Mouse (Mus musculus) left cerebral cortex, adult 18-20 months (tissue): ENCODE data around the gene Gm42372. TPM values are rescaled to one million over a fixed set of nuclear protein-coding genes. Genes with fewer than 3 reads are reported as not detected.
A peak's percentile ranks its signal among the peaks of the same experiment; 100 is the strongest.
"Not testable (repeated sequence)": the region's sequence is repeated elsewhere in the genome, so short reads cannot be mapped to it uniquely, and the experiment has no call there.

Experiments used
- DNase-seq, 2 experiments: peaks; one replicate each; pipeline ENCODE4 v3.0.0; 2021 to 2022; ENCODE audit warnings: low spot score in 2 of 2, mixed read lengths in 1 of 2
- long read RNA-seq, 2 experiments: library from polyadenylated mRNA; stranded (forward); transcript quantifications; one replicate each; pipeline ENCODE4 v2.0.0; 2021
- total RNA-seq, 2 experiments: library from RNA; stranded (reverse); gene quantifications; 2 replicates each; pipeline ENCODE4 v1.2.3; 2021

The Gm42372 gene
- 10 to 100 TPM; 61.0 to 65.7 TPM for total RNA-seq
- long read RNA-seq, experiment 1, full-length matches to known transcripts: 12 of 14 reads
- long read RNA-seq, experiment 1, partial matches to known transcripts: 0 of 14 reads
- long read RNA-seq, experiment 1, other reads (novel, unspliced or antisense): 2 of 14 reads
- long read RNA-seq, experiment 2, full-length matches to known transcripts: 5 of 6 reads
- long read RNA-seq, experiment 2, partial matches to known transcripts: 0 of 6 reads
- long read RNA-seq, experiment 2, other reads (novel, unspliced or antisense): 1 of 6 reads

DNA sequence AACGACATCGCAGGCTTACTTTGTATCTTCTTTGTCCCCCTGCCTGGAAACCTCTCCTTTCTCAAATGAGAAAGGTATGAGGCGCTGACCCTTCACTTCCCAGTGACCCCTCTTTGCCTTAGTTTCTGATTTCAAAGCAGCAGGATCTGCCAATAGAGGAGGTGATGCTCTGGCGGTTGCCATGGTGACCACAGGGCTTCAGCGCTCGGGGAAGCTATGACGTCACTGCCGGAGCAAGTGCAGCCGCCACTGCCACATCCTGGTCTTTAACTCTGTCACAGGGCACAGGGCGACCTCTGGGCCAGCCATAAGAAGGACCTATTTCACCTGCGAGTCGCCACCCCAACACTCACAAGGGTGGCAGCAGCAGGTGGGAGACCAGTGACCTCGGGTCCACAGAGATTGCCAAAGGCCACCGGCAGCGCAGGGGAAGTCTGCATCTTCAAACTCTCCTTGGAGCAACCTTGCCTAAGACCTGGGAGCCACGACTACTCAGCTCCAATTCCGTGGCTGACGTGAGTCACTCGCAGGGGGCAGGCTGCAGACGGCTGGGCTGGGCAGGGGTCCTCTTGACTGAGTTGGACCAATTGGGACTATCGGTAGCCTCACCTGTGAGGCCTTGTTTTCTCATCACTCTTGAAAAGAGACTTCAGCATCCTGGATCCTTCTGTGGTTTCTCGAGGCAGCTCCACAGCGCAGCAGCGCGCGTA lies at the start of gene Gm42372:
Gene Gm42372, plus strand, starts transcription at position 228 of the 710 bp plus-strand sequence.
- peak; percentile 89 to 92 for DNase-seq

DNA sequence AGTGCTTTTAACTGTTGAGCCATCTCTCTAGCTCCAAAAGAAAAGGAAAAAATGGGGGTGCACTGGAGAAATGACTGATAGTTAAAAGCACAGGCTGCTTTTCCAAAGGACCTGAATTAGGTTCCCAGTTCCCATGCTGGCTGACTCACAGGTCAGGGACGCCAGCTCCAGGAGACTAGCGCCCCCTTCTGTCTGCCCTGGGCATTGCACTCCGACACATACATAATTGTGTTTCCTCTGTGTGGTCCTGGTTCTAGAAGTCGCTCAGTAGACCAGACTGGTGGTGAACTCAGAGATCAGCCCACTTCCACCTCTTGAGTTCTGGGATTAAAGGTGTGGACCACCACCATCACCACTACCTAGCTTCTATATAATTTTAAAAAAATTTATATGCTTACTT lies 45.6 kb upstream of the Gm42372 start:
- DNase-seq: no peak

- DNase-seq: peak in 1 of 2 experiments; percentile 74
Measured at GRCm38 (mm10) chr7:16938117-16938791, 44.6 kb upstream of the Gm42372 start.

DNA sequence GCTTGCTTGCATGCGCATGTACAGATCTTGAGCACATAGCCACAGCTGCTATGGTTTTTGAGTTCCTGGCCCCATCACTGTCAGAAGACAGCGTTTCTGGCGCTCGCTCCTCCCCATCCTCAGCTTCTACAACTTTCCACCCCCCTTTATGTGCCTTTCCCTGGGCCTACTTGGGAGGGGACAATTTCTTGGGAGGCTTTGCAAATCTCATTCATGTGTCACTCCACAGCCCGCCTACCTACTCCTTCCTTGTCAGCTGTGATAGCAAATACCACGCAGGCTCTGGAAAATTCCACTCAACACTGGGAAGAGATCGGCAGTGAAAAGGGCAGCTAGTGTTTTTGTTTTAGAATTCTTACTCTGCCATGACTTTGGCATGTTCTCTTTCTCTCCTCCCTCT lies 42.6 kb upstream of the Gm42372 start:
- peak; percentile 71 to 79 for DNase-seq

GRCm38 (mm10) chr7:16942861-16943260 lies 40.0 kb upstream of the Gm42372 start:
- DNase-seq: no peak

DNA sequence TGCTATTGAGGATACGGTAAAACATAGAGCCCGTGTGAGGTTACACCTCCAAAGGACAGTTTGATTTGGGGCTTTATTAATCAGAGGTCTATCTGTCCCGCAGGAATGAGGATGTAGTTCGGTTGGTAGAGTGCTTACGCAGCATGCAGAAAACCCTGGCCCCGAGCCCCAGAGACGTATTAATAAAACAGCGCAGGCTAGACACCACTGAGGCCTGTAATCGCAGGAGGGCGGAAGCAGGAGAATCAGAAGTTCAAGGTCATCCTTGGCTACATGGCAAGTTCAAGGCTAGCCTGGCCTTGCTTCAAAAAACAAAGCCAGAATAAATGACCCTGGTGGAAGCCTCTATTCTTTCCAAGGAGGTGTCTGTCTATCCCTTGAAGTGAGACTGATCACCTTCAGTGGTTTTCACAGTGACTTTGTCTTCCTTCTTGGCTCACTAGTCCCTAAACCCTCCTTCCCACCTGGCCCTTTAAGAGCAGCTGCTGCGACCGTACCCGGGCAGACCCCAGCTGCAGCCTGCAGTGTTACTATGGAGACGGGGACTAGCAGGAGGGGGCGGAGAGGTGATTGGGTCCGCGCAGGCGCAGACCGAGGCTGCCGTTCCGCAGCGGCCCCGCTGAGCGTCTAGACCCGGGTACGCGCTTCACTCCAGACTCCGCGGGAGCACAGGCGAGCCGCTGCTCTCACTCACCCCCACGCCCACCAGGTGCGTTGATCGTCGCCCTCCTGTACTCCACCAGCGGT lies 38.7 kb upstream of the Gm42372 start, which contains the start of gene Pnmal2:
Gene Pnmal2, plus strand, starts transcription at position 622 of the 747 bp plus-strand sequence.
- peak; percentile 87 to 90 for DNase-seq

- peak in 1 of 2 experiments; percentile 35 for DNase-seq
Measured at GRCm38 (mm10) chr7:16944808-16945315, 38.0 kb upstream of the Gm42372 start.

DNA sequence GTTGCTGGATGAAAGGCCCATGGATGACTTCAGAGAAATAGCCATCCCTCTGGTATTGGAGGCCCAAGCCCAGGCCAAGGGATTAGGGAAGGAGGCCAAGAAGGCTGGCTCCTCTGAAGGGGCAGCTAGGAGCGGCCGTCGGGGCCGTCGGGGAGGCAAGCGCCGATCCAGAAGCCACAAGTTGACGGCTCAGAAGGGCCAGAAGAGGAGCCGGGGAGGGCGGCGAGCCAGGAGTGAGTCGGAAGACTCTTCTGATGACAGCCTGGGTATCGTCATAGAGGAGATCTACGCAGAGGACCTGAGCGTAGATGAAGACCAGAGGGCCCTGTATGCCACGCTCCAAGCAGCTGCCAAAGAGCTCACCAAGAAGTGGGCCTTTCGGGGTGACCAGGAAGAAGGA lies 37.5 kb upstream of the Gm42372 start:
- peak in 1 of 2 experiments; percentile 28 for DNase-seq

- peak in 1 of 2 experiments; percentile 48 for DNase-seq
Measured at GRCm38 (mm10) chr7:16946441-16947348, 36.2 kb upstream of the Gm42372 start.

GRCm38 (mm10) chr7:16947349-16947895 lies 35.5 kb upstream of the Gm42372 start:
- DNase-seq: peak; percentile 51 to 66

DNA sequence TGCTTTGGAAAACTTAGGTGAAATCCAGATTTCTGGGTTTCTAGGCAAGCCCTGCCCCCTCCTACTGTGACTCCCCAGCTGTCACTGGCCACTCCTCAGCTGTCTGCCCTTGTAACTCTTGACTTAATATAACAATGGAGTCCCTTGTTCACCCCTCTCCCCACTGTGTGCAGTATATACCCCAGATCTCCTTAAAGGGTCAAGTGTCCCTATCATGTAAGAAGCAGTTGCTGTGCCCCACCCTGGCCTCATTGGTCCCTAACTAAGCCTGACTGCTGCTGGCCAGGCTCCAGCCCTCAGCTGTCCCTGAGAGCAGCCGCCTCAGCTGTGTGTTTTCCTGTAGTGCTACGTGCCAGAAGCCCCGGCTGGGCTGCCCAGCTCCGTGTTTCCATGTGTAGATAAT lies 34.9 kb upstream of the Gm42372 start:
- no peak for DNase-seq

GRCm38 (mm10) chr7:16948923-16949458 lies 33.9 kb upstream of the Gm42372 start:
- DNase-seq: no peak

DNA sequence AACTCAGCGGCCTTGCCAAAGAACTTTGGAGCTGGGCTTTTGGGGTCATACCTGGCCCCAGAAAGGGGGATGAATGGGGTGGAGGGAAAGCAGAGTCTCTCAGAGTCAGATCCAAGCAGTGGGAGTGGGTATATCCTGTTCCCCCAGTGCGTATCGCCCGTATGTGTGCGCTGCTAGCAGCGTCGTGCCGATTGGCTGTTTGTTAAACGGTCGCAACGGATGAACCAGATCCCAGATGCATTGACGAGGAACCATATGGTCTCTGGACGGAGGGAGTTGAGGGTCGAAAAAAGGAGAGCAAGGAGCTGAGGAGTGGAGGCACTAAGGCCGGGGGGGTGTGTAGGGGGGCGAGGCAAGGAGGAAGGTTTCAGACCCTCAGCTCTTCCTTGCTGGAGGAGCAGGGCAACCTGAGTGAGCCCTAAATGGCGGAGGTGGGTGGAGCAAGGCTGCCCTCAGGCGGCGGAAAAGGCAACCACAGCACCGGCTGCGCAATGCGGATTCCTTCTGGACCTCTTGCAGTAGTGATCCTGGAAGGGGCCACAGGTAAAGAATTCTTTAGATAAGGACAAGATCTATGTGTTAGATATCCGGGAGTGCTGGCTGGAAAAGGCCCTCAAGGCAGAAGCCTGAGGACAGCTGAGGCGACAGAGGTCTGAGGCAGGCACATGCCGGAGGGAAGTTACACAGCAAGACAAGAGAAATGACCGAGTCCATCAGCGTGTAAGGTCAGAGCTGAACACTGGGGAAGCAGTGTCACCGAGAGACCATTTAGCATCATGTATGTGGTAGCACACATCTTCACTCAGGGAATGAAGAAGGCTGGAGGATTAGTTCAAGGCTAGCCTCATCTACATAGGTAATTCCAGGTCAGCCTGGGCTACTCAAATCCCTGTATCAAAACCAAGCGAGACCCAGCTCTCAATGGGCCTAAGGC lies 32.7 kb upstream of the Gm42372 start:
- peak; percentile 86 to 89 for DNase-seq

DNA sequence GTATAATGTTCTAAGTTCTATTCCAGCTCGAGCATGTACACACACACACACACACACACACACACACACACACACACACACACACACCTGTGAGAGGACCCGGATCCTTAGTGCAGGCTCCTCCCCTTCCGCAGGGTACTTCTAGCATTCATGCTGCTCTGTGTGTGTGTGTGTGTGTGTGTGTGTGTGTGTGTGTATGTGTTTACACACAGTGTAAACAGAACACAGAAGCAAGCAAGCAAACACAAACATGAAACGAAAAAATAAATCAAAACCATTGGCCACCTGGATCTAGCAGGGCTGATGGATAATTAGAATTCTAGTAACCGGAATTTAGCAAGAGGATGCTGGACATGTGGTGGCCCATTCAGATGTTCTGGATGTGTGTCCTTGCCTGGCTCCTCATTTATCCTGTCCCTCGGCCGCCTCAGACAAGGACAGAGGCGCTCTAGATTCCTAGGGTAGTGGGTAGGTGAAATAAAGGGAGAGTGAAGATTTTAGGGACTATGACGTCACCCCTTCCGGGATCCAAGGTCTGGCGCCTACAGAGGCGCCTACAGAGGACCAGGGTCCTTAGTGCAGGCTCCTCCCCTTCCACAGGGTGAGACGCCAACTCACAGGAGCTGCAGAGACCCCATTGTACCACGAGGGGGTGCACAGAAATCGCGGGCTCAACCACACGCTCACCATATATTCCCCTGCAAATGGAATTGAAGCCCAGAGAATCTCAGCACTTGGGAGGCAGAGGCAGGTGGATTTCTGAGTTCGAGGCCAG lies 31.8 kb upstream of the Gm42372 start:
- peak; percentile 80 to 86 for DNase-seq

DNA sequence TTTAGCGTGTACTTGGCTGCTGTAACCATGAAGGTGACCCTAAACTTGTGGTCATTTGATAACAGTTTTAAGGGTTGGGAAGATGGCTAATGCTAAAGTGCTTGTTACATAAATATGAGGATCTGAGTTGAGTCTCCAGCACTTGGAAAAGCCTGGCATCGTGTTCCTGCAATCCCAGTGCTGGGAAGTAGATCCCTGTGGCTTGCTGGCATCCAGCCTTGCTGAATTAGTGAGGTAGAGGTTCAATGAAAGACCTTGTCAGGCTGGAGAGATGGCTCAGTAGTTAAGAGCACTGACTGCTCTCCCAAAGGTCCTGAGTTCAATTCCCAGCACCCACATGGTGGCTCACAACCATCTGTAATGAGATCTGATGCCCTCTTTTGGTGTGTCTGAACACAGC lies 29.1 kb upstream of the Gm42372 start:
- not testable (repeated sequence) for DNase-seq

DNA sequence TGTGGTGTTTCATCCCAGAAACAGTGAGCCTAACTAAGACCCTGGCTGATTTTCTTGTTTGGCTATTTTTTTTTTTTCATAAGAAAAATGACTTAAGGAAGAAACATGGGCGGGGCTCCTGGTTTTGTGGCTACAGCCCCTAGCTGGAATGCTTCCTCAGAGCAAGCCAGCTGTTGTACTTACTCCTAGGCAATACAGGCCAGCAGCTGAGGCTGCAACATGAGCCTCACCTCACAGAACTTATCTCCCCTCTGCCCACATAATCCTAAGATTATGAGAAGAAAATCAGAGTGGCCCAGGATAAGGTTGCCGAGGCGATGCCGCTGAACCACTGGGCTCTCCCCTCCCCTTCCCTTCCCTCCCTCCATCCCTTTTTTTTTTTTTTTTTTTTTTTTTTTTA lies 27.2 kb upstream of the Gm42372 start:
- DNase-seq: no peak
